Mouse (Mus musculus) small intestine, adult 2 months (tissue): ENCODE data around the gene Atp13a3.

Experiments used
- CTCF ChIP-seq: fragments of 200-500 bp; IDR thresholded peaks from 2 replicates; pipeline ENCODE4 v1.5.1; 2012; ENCODE audit warnings: low read depth, mild to moderate bottlenecking, control low read depth, inconsistent platforms, low read length, moderate library complexity, mixed read lengths; ENCODE audit not compliant: insufficient replicate concordance, insufficient read length; ENCODE audit errors: extremely low read depth
- POLR2A ChIP-seq: fragments of 200-500 bp; IDR thresholded peaks from 2 replicates; pipeline ENCODE4 v1.6.1; 2012; ENCODE audit warnings: low read depth, mild to moderate bottlenecking, control low read depth, inconsistent platforms, low read length, moderate library complexity

- TF ChIP-seq CTCF (peak; percentile 88; the same call in 1 of the 2 replicates), POLR2A (no peak)
These were observed 143.1 kb downstream of the Atp13a3 start for GRCm38 (mm10) chr16:30262664-30263063.
